Mouse (Mus musculus) spleen, adult 2 months (tissue): ENCODE measurements around the gene Slc46a3.

Experiments used
- CTCF ChIP-seq: fragments of 200-500 bp; IDR thresholded peaks from 2 replicates; pipeline ENCODE4 v1.5.1; 2011; ENCODE audit warnings: mild to moderate bottlenecking, inconsistent platforms; ENCODE audit not compliant: insufficient read depth, insufficient read length, insufficient replicate concordance; ENCODE audit errors: extremely low read depth
- POLR2A ChIP-seq: fragments of 200-500 bp; IDR thresholded peaks from 2 replicates; pipeline ENCODE4 v1.6.1; 2011; ENCODE audit warnings: low read depth, low read length, inconsistent platforms

GRCm38 (mm10) chr5:147847361-147847760, 47.3 kb downstream of the Slc46a3 start:
- TF ChIP-seq CTCF (no peak), POLR2A (no peak)
